Mouse (Mus musculus): ENCODE measurements around the gene Sec14l2. TPM values are rescaled to one million over a fixed set of nuclear protein-coding genes. Genes with fewer than 3 reads are reported as not detected.
"Not testable (repeated sequence)": the region's sequence is repeated elsewhere in the genome, so short reads cannot be mapped to it uniquely, and the experiment has no call there.

The Sec14l2 gene
- polyA plus RNA-seq, 1 experiment from 2014 or later, result 4.5 TPM

- Histone ChIP-seq H3K4me2 (no peak overlapping the region), H3K27ac (replicated peaks) (no peak overlapping the region), H3K9ac (replicated peaks) (no peak overlapping the region), H3K4me3 (replicated peaks) (no peak overlapping the region), H3K9me3 (replicated peaks) (no peaks in the 10 kb centered on the region), H3K27me3 (replicated peaks) (no peaks in the 10 kb centered on the region), H3K4me1 (no peaks in the 10 kb centered on the region), H3K36me3 (peaks cover 18% of the 10 kb centered on the region)
- no peak for ATAC-seq (ENCODE audit: low FRiP score)
- WGBS, result 89% methylated on average over 5 of the region's 5 CpGs
Observed at GRCm38 (mm10) chr11:4148120-4148519, 24.9 kb upstream of the Sec14l2 start.

- H3K4me2 ChIP-seq, result no peak overlapping the region
- H3K9ac ChIP-seq (replicated peaks), result no peak overlapping the region
- H3K4me1 ChIP-seq, result no peaks in the 10 kb centered on the region
- 87% methylated on average over 10 of the region's 10 CpGs for WGBS
- peaks cover 28% of the 10 kb centered on the region for H3K36me3 ChIP-seq
- H3K4me3 ChIP-seq (replicated peaks), result no peak overlapping the region
- H3K27ac ChIP-seq (replicated peaks), result no peak overlapping the region
- H3K9me3 ChIP-seq (replicated peaks), result no peaks in the 10 kb centered on the region
- no peaks in the 10 kb centered on the region for H3K27me3 ChIP-seq (replicated peaks)
- no peak for ATAC-seq (ENCODE audit: low FRiP score)
Observed at GRCm38 (mm10) chr11:4147098-4147497, 23.9 kb upstream of the Sec14l2 start.

- Histone ChIP-seq H3K4me1 (no peaks in the 10 kb centered on the region), H3K27ac (replicated peaks) (no peak overlapping the region), H3K9me3 (replicated peaks) (no peaks in the 10 kb centered on the region), H3K36me3 (peaks cover 35% of the 10 kb centered on the region), H3K4me2 (no peak overlapping the region), H3K9ac (replicated peaks) (no peak overlapping the region), H3K27me3 (replicated peaks) (no peaks in the 10 kb centered on the region), H3K4me3 (replicated peaks) (no peak overlapping the region)
- WGBS, result 73% methylated on average over 6 of the region's 6 CpGs
- no peak for ATAC-seq (ENCODE audit: low FRiP score)
Observed at GRCm38 (mm10) chr11:4146381-4146780, 23.2 kb upstream of the Sec14l2 start.

GRCm38 (mm10) chr11:4143281-4144062 lies 20.3 kb upstream of the Sec14l2 start:
- ATAC-seq (ENCODE audit: low FRiP score), result no peak
- Histone ChIP-seq H3K27ac (replicated peaks) (no peak overlapping the region), H3K9ac (replicated peaks) (no peak overlapping the region)

GRCm38 (mm10) chr11:4142352-4142751 lies 19.1 kb upstream of the Sec14l2 start:
- WGBS, result 88% methylated on average over 4 of the region's 4 CpGs
- no peak for ATAC-seq (ENCODE audit: low FRiP score)
- Histone ChIP-seq H3K4me1 (peaks cover 15% of the 10 kb centered on the region), H3K27ac (replicated peaks) (no peak overlapping the region), H3K36me3 (peaks cover 72% of the 10 kb centered on the region), H3K27me3 (replicated peaks) (no peaks in the 10 kb centered on the region), H3K4me2 (no peak overlapping the region), H3K9me3 (replicated peaks) (no peaks in the 10 kb centered on the region), H3K4me3 (replicated peaks) (no peak overlapping the region), H3K9ac (replicated peaks) (no peak overlapping the region)

More at GRCm38 (mm10) chr11:4143281-4144062, 20.3 kb upstream of the Sec14l2 start:
- Histone ChIP-seq H3K27me3 (replicated peaks) (no peaks in the 10 kb centered on the region), H3K9me3 (replicated peaks) (no peaks in the 10 kb centered on the region), H3K4me3 (replicated peaks) (no peak overlapping the region), H3K36me3 (peaks cover 62% of the 10 kb centered on the region), H3K4me2 (no peak overlapping the region), H3K4me1 (peaks cover 4% of the 10 kb centered on the region; the same call in 1 of the 2 replicates)
- 90% methylated on average over 21 of the region's 21 CpGs for WGBS

GRCm38 (mm10) chr11:4141505-4141904 lies 18.3 kb upstream of the Sec14l2 start:
- peaks cover 24% of the 10 kb centered on the region for H3K4me1 ChIP-seq
- peaks cover 75% of the 10 kb centered on the region for H3K36me3 ChIP-seq
- H3K4me2 ChIP-seq, result no peak overlapping the region
- H3K27ac ChIP-seq (replicated peaks), result no peak overlapping the region
- no peak overlapping the region for H3K9ac ChIP-seq (replicated peaks)
- no peaks in the 10 kb centered on the region for H3K9me3 ChIP-seq (replicated peaks)
- H3K27me3 ChIP-seq (replicated peaks), result no peaks in the 10 kb centered on the region
- no peak for ATAC-seq (ENCODE audit: low FRiP score)
- H3K4me3 ChIP-seq (replicated peaks), result no peak overlapping the region

GRCm38 (mm10) chr11:4138964-4139363 lies 15.7 kb upstream of the Sec14l2 start:
- no peak for ATAC-seq (ENCODE audit: low FRiP score)
- Histone ChIP-seq H3K27me3 (replicated peaks) (no peaks in the 10 kb centered on the region), H3K9me3 (replicated peaks) (no peaks in the 10 kb centered on the region), H3K4me3 (replicated peaks) (no peak overlapping the region), H3K4me1 (peaks cover 37% of the 10 kb centered on the region), H3K36me3 (peaks cover 68% of the 10 kb centered on the region), H3K4me2 (no peak overlapping the region), H3K9ac (replicated peaks) (no peak overlapping the region), H3K27ac (replicated peaks) (no peak overlapping the region)
- WGBS, result 32% methylated on average over 2 of the region's 2 CpGs

GRCm38 (mm10) chr11:4134986-4135935 lies 12.0 kb upstream of the Sec14l2 start, which contains the start of gene Rnf215:
TSS of gene Rnf215 (plus strand) at chr11:4135202.
- WGBS, result under 1% methylated on average over 66 of the region's 66 CpGs
- Histone ChIP-seq H3K4me3 (replicated peaks) (peak within 1 kb of the TSS; percentile 84), H3K27ac (replicated peaks) (peak within 1 kb of the TSS; percentile 93)

GRCm38 (mm10) chr11:4134400-4134799 lies 11.2 kb upstream of the Sec14l2 start:
- 56% methylated on average over 6 of the region's 6 CpGs for WGBS
- no peak; the same call in 1 of the 2 replicates for ATAC-seq (ENCODE audit: low FRiP score)
- Histone ChIP-seq H3K4me3 (replicated peaks) (0 out of 2 replicates have a peak overlapping the region, but pooled peaks have one; percentile 84), H3K4me1 (peaks cover 37% of the 10 kb centered on the region), H3K9me3 (replicated peaks) (no peaks in the 10 kb centered on the region), H3K27me3 (replicated peaks) (no peaks in the 10 kb centered on the region; the same call in 1 of the 2 replicates), H3K27ac (replicated peaks) (peak overlapping the region; percentile 93), H3K36me3 (peaks cover 22% of the 10 kb centered on the region), H3K4me2 (peak overlapping the region; percentile 42), H3K9ac (replicated peaks) (0 out of 2 replicates have a peak overlapping the region, but pooled peaks have one; percentile 93)

More at GRCm38 (mm10) chr11:4134986-4135935, 12.0 kb upstream of the Sec14l2 start, which contains the start of gene Rnf215:
- H3K9me3 ChIP-seq (replicated peaks), result no peaks in the 10 kb centered on the region
- H3K27me3 ChIP-seq (replicated peaks), result no peaks in the 10 kb centered on the region; the same call in 1 of the 2 replicates
- H3K36me3 ChIP-seq, result peaks cover 31% of the 10 kb centered on the region
- ATAC-seq (ENCODE audit: low FRiP score), result peak; percentile 90
- H3K4me2 ChIP-seq, result peak within 1 kb of the TSS; percentile 80
- peaks cover 37% of the 10 kb centered on the region for H3K4me1 ChIP-seq
- peak within 1 kb of the TSS; percentile 93 for H3K9ac ChIP-seq (replicated peaks)

GRCm38 (mm10) chr11:4133450-4133849 lies 10.2 kb upstream of the Sec14l2 start:
- Histone ChIP-seq H3K4me1 (peaks cover 33% of the 10 kb centered on the region), H3K4me3 (replicated peaks) (no peak overlapping the region), H3K9ac (replicated peaks) (no peak overlapping the region), H3K27me3 (replicated peaks) (no peaks in the 10 kb centered on the region; the same call in 1 of the 2 replicates), H3K9me3 (replicated peaks) (no peaks in the 10 kb centered on the region), H3K4me2 (no peak overlapping the region), H3K27ac (replicated peaks) (no peak overlapping the region), H3K36me3 (peaks cover 13% of the 10 kb centered on the region)
- no peak for ATAC-seq (ENCODE audit: low FRiP score)
- 54% methylated on average over 3 of the region's 3 CpGs for WGBS

- H3K4me2 ChIP-seq; H3K27me3 ChIP-seq (replicated peaks); H3K4me3 ChIP-seq (replicated peaks); H3K36me3 ChIP-seq; H3K9ac ChIP-seq (replicated peaks); ATAC-seq (ENCODE audit: low FRiP score); H3K4me1 ChIP-seq; H3K27ac ChIP-seq (replicated peaks): not testable (repeated sequence)
- 0 out of 2 replicates have a peak, but pooled peaks cover 11% of the 10 kb centered on the region for H3K9me3 ChIP-seq (replicated peaks)
- whole genome bisulfite sequencing, result 92% methylated on average over 4 of the region's 4 CpGs
Observed at GRCm38 (mm10) chr11:4128461-4128860, 5.2 kb upstream of the Sec14l2 start.

Data from neural tube, embryonic 15.5 days (tissue).